Mouse (Mus musculus): ENCODE measurements around the gene Atpaf1. TPM values are rescaled to one million over a fixed set of nuclear protein-coding genes. Genes with fewer than 3 reads are reported as not detected.

Gene Atpaf1
- polyA plus RNA-seq, 2 experiments = 8.5 to 22.0 TPM

GRCm38 (mm10) chr4:115839956-115840355 is 55.3 kb downstream of the Atpaf1 start:
- peak overlapping the region; percentile 65 for H3K4me2 ChIP-seq (ENCODE audit: low read depth)
- 48% methylated on average over 4 of the region's 4 CpGs for WGBS (ENCODE audit: insufficient replicate concordance)
- H3K9ac ChIP-seq (replicated peaks) = peak overlapping the region; percentile 63
- TF ChIP-seq CTCF (IDR thresholded peaks at IDR 0.05; ENCODE audit: low read depth) = no peak
- no peak for TF ChIP-seq EP300 (IDR thresholded peaks at IDR 0.05; ENCODE audit: low read depth)
- H3K9me3 ChIP-seq (ENCODE audit: control insufficient read depth, low read length) = no peaks in the 10 kb centered on the region
- DNase-seq (ENCODE audit: low read depth in 3 of 3, low spot score in 3 of 3) (no peak), ATAC-seq (ENCODE audit: insufficient read depth) (no peak)
- H3K4me3 ChIP-seq (ENCODE audit: insufficient read depth in 1 of 2, low read depth in 2 of 2, low read length in 2 of 2) = peak overlapping the region; percentile 65 to 89
- peaks cover 15% of the 10 kb centered on the region for H3K36me3 ChIP-seq (replicated peaks; ENCODE audit: control insufficient read depth, insufficient read depth, low read depth)
- peak overlapping the region; percentile 0 for H3K27ac ChIP-seq
- H3K27me3 ChIP-seq (ENCODE audit: control insufficient read depth, insufficient read depth, low read length) = no peaks in the 10 kb centered on the region
- H3K4me1 ChIP-seq (replicated peaks; ENCODE audit: control insufficient read depth in 2 of 2, insufficient read depth in 2 of 2, low read length in 1 of 2) = peaks cover 9 to 29% of the 10 kb centered on the region in 2 experiments

GRCm38 (mm10) chr4:115840842-115841241 is 56.2 kb downstream of the Atpaf1 start:
- H3K9me3 ChIP-seq (ENCODE audit: control insufficient read depth, low read length) = no peaks in the 10 kb centered on the region
- no peak for TF ChIP-seq EP300 (IDR thresholded peaks at IDR 0.05; ENCODE audit: low read depth)
- TF ChIP-seq CTCF (IDR thresholded peaks at IDR 0.05; ENCODE audit: low read depth) = no peak
- H3K27ac ChIP-seq = no peak overlapping the region
- peaks cover 15% of the 10 kb centered on the region for H3K36me3 ChIP-seq (replicated peaks; ENCODE audit: control insufficient read depth, insufficient read depth, low read depth)
- H3K27me3 ChIP-seq (ENCODE audit: control insufficient read depth, insufficient read depth, low read length) = no peaks in the 10 kb centered on the region
- ATAC-seq (ENCODE audit: insufficient read depth) (no peak), DNase-seq (ENCODE audit: low read depth in 3 of 3, low spot score in 3 of 3) (no peak)
- WGBS (ENCODE audit: insufficient replicate concordance) = 88% methylated on average over 4 of the region's 4 CpGs
- H3K4me2 ChIP-seq (ENCODE audit: low read depth) = peak overlapping the region; percentile 65
- peaks cover 13 to 38% of the 10 kb centered on the region in 2 experiments for H3K4me1 ChIP-seq (replicated peaks; ENCODE audit: control insufficient read depth in 2 of 2, insufficient read depth in 2 of 2, low read length in 1 of 2)
- peak overlapping the region; percentile 28 for H3K9ac ChIP-seq (replicated peaks)
- H3K4me3 ChIP-seq (ENCODE audit: insufficient read depth in 1 of 2, low read depth in 2 of 2, low read length in 2 of 2) = peak overlapping the region; percentile 31 to 65; a peak in 3 of 4 replicates

GRCm38 (mm10) chr4:115846656-115847055 is 62.0 kb downstream of the Atpaf1 start:
- Histone ChIP-seq H3K27me3 (ENCODE audit: control insufficient read depth, insufficient read depth, low read length) (no peaks in the 10 kb centered on the region), H3K4me1 (replicated peaks; ENCODE audit: control insufficient read depth in 2 of 2, insufficient read depth in 2 of 2, low read length in 1 of 2) (peaks cover 53 to 70% of the 10 kb centered on the region in 2 experiments), H3K27ac (peak overlapping the region; percentile 78), H3K4me2 (ENCODE audit: low read depth) (no peak overlapping the region), H3K4me3 (ENCODE audit: insufficient read depth in 1 of 2, low read depth in 2 of 2, low read length in 2 of 2) (no peak overlapping the region), H3K36me3 (replicated peaks; ENCODE audit: control insufficient read depth, insufficient read depth, low read depth) (peaks cover 45% of the 10 kb centered on the region), H3K9me3 (ENCODE audit: control insufficient read depth, low read length) (no peaks in the 10 kb centered on the region), H3K9ac (replicated peaks) (peak overlapping the region; percentile 23)
- TF ChIP-seq EP300 (IDR thresholded peaks at IDR 0.05; ENCODE audit: low read depth) (no peak), CTCF (IDR thresholded peaks at IDR 0.05; ENCODE audit: low read depth) (no peak)
- ATAC-seq (ENCODE audit: insufficient read depth) (no peak), DNase-seq (ENCODE audit: low read depth in 3 of 3, low spot score in 3 of 3) (no peak)
- 54% methylated on average over 2 of the region's 2 CpGs for whole genome bisulfite sequencing (ENCODE audit: insufficient replicate concordance)

GRCm38 (mm10) chr4:115847377-115847776 is 62.8 kb downstream of the Atpaf1 start:
- TF ChIP-seq EP300 (IDR thresholded peaks at IDR 0.05; ENCODE audit: low read depth) (0 out of 2 replicates have a peak, but pooled peaks have one; percentile 12), CTCF (IDR thresholded peaks at IDR 0.05; ENCODE audit: low read depth) (0 out of 2 replicates have a peak, but pooled peaks have one; percentile 13)
- Histone ChIP-seq H3K36me3 (replicated peaks; ENCODE audit: control insufficient read depth, insufficient read depth, low read depth) (peaks cover 47% of the 10 kb centered on the region), H3K9me3 (ENCODE audit: control insufficient read depth, low read length) (no peaks in the 10 kb centered on the region), H3K4me2 (ENCODE audit: low read depth) (peak overlapping the region; percentile 55), H3K27me3 (ENCODE audit: control insufficient read depth, insufficient read depth, low read length) (no peaks in the 10 kb centered on the region), H3K4me1 (replicated peaks; ENCODE audit: control insufficient read depth in 2 of 2, insufficient read depth in 2 of 2, low read length in 1 of 2) (peaks cover 53 to 68% of the 10 kb centered on the region in 2 experiments), H3K4me3 (ENCODE audit: insufficient read depth in 1 of 2, low read depth in 2 of 2, low read length in 2 of 2) (0 out of 4 replicates have a peak overlapping the region, but pooled peaks of 1 of the 2 experiments have one; percentile 3), H3K9ac (replicated peaks) (peak overlapping the region; percentile 34), H3K27ac (peak overlapping the region; percentile 78)
- no peak for ATAC-seq (ENCODE audit: insufficient read depth)
- DNase-seq (ENCODE audit: low read depth in 3 of 3, low spot score in 3 of 3) = no peak
- WGBS (ENCODE audit: insufficient replicate concordance) = 18% methylated on average over 5 of the region's 5 CpGs

- TF ChIP-seq CTCF (IDR thresholded peaks at IDR 0.05; ENCODE audit: low read depth) (no peak), EP300 (IDR thresholded peaks at IDR 0.05; ENCODE audit: low read depth) (peak; percentile 17; the same call in 1 of the 2 replicates)
- peaks cover 52% of the 10 kb centered on the region for H3K36me3 ChIP-seq (replicated peaks; ENCODE audit: control insufficient read depth, insufficient read depth, low read depth)
- H3K4me3 ChIP-seq (ENCODE audit: insufficient read depth in 1 of 2, low read depth in 2 of 2, low read length in 2 of 2) = peak overlapping the region in 1 of 2 experiments; percentile 12; a peak in 2 of 4 replicates
- peak overlapping the region; percentile 78 for H3K27ac ChIP-seq
- H3K4me1 ChIP-seq (replicated peaks; ENCODE audit: control insufficient read depth in 2 of 2, insufficient read depth in 2 of 2, low read length in 1 of 2) = peaks cover 53 to 64% of the 10 kb centered on the region in 2 experiments
- DNase-seq (ENCODE audit: low read depth in 3 of 3, low spot score in 3 of 3) (peak in 1 of 3 experiments; percentile 45), ATAC-seq (ENCODE audit: insufficient read depth) (peak; percentile 11; the same call in 1 of the 2 replicates)
- peak overlapping the region; percentile 34 for H3K9ac ChIP-seq (replicated peaks)
- peak overlapping the region; percentile 55 for H3K4me2 ChIP-seq (ENCODE audit: low read depth)
- 8% methylated on average over 1 of the region's 1 CpGs for WGBS (ENCODE audit: insufficient replicate concordance)
- H3K27me3 ChIP-seq (ENCODE audit: control insufficient read depth, insufficient read depth, low read length) = no peaks in the 10 kb centered on the region
- H3K9me3 ChIP-seq (ENCODE audit: control insufficient read depth, low read length) = no peaks in the 10 kb centered on the region
Observed at GRCm38 (mm10) chr4:115848083-115848482, 63.5 kb downstream of the Atpaf1 start.
